Mouse (Mus musculus) neural tube, embryonic 14.5 days (tissue): ENCODE results near the gene Bphl. TPM values are rescaled to one million over a fixed set of nuclear protein-coding genes. Genes with fewer than 3 reads are reported as not detected.

ENCODE experiments used
- ATAC-seq: fragments of 200-750 bp; cut with Nextera tagmentation; 2 replicates; pipeline ENCODE4 v1.8.0; 2017; ENCODE audit warnings: low read depth, mild to moderate bottlenecking, moderate TSS enrichment, moderate library complexity
- H3K27ac ChIP-seq: fragments of 300-500 bp; sonication (generic); 2 replicates; pipeline ENCODE4 v1.5.1; 2014; ENCODE audit warnings: low read depth, mild to moderate bottlenecking, control low read depth, low read length, moderate library complexity, mixed read lengths
- H3K27me3 ChIP-seq: fragments of 300-500 bp; sonication (generic); 2 replicates; pipeline ENCODE4 v1.6.1; 2014; ENCODE audit warnings: low read length; ENCODE audit not compliant: control insufficient read depth, insufficient read depth
- H3K36me3 ChIP-seq: fragments of 300-500 bp; sonication (generic); 2 replicates; pipeline ENCODE4 v1.6.1; 2014; ENCODE audit warnings: low read length, mixed read lengths; ENCODE audit not compliant: control insufficient read depth, insufficient read depth
- H3K4me1 ChIP-seq: fragments of 300-500 bp; sonication (generic); 2 replicates; pipeline ENCODE4 v1.6.1; 2014; ENCODE audit warnings: low read length; ENCODE audit not compliant: control insufficient read depth, insufficient read depth
- H3K4me2 ChIP-seq: fragments of 300-500 bp; sonication (generic); 2 replicates; pipeline ENCODE4 v1.6.1; 2014; ENCODE audit warnings: mild to moderate bottlenecking, low read depth, low read length, control low read depth
- H3K4me3 ChIP-seq: fragments of 300-500 bp; sonication (generic); 2 replicates; pipeline ENCODE4 v1.5.1; 2014; ENCODE audit warnings: low read depth, low read length, control low read depth, mixed read lengths
- H3K9ac ChIP-seq: fragments of 300-500 bp; sonication (generic); replicated peaks from 2 replicates; pipeline ENCODE4 v1.6.1; 2014; ENCODE audit warnings: low read depth, mild to moderate bottlenecking, control low read depth, low read length, mixed read lengths
- H3K9me3 ChIP-seq: fragments of 300-500 bp; sonication (generic); 2 replicates; pipeline ENCODE4 v1.6.1; 2016; ENCODE audit warnings: low read length; ENCODE audit not compliant: control insufficient read depth
- WGBS: fragments of 180-500 bp; shearing (Covaris S2); extraction: QIAGEN DNeasy Blood & Tissue Kit; methylation state at CpG from one replicate; pipeline ENCODE4 v1.1.7; 2014; 5-methylcytosine and 5-hydroxymethylcytosine counted together
- polyA plus RNA-seq: library from polyadenylated mRNA; unstranded; fragments of >200 nt; fragmentation: Nextera tagmentation; extraction: Ambion mirVana; gene quantifications from 2 replicates; pipeline ENCODE4 v1.2.1, GENCODE M21; 2014

Bphl gene
- polyA plus RNA-seq: 41.3 and 41.6 TPM in 2 replicates

- 0 out of 2 replicates have a peak, but pooled peaks cover 7% of the 10 kb centered on the region for H3K36me3 ChIP-seq
- no peaks in the 10 kb centered on the region for H3K9me3 ChIP-seq
- ATAC-seq: peak; percentile 97
- peaks cover 9% of the 10 kb centered on the region for H3K4me1 ChIP-seq
- H3K9ac ChIP-seq: peak within 1 kb of the TSS; percentile 91
- peak within 1 kb of the TSS; percentile 91 for H3K4me2 ChIP-seq
- WGBS: under 1% methylated on average over 37 of the region's 37 CpGs
- no peaks in the 10 kb centered on the region for H3K27me3 ChIP-seq
- H3K4me3 ChIP-seq: peak within 1 kb of the TSS; percentile 69
- peak within 1 kb of the TSS; percentile 83 for H3K27ac ChIP-seq
Measured at GRCm38 (mm10) chr13:34037172-34038055, at the start of gene Bphl. TSS of gene Bphl (plus strand) at chr13:34037597.

GRCm38 (mm10) chr13:33989625-33990024 is 47.8 kb upstream of the Bphl start:
- Histone ChIP-seq H3K9me3 (no peaks in the 10 kb centered on the region), H3K36me3 (no peaks in the 10 kb centered on the region), H3K4me2 (no peak overlapping the region), H3K4me3 (no peak overlapping the region), H3K27me3 (no peaks in the 10 kb centered on the region), H3K27ac (no peak overlapping the region), H3K4me1 (no peaks in the 10 kb centered on the region), H3K9ac (no peak overlapping the region)
- ATAC-seq: no peak
- WGBS: 80% methylated on average over 5 of the region's 5 CpGs

- no peak overlapping the region for H3K4me3 ChIP-seq
- H3K4me2 ChIP-seq: no peak overlapping the region
- H3K27me3 ChIP-seq: no peaks in the 10 kb centered on the region
- 32% methylated on average over 1 of the region's 1 CpGs for WGBS
- H3K9me3 ChIP-seq: no peaks in the 10 kb centered on the region
- ATAC-seq: no peak
- no peaks in the 10 kb centered on the region for H3K36me3 ChIP-seq
- no peak overlapping the region for H3K9ac ChIP-seq
- H3K4me1 ChIP-seq: no peaks in the 10 kb centered on the region
- H3K27ac ChIP-seq: no peak overlapping the region
Measured at GRCm38 (mm10) chr13:33995197-33995596, 42.2 kb upstream of the Bphl start.

GRCm38 (mm10) chr13:34002058-34003006 is 35.1 kb upstream of the Bphl start, which contains the start of the genes Ripk1 and Serpinb6a:
TSS of gene Ripk1 (plus strand) at chr13:34002363.
TSS of gene Serpinb6a (minus strand) at chr13:34002794.
- Histone ChIP-seq H3K9me3 (no peaks in the 10 kb centered on the region), H3K4me3 (peak within 1 kb of the TSS; percentile 96), H3K4me1 (no peaks in the 10 kb centered on the region), H3K4me2 (peak within 1 kb of the TSS; percentile 83), H3K36me3 (no peaks in the 10 kb centered on the region), H3K9ac (peak within 1 kb of the TSS; percentile 90), H3K27ac (peak within 1 kb of the TSS; percentile 88), H3K27me3 (no peaks in the 10 kb centered on the region)
- ATAC-seq: peak; percentile 96
- WGBS: under 1% methylated on average over 86 of the region's 92 CpGs

- peak overlapping the region; percentile 83 for H3K4me2 ChIP-seq
- H3K36me3 ChIP-seq: no peaks in the 10 kb centered on the region
- peak overlapping the region; percentile 52; the same call in 1 of the 2 replicates for H3K27ac ChIP-seq
- peak overlapping the region; percentile 90; the same call in 1 of the 2 replicates for H3K9ac ChIP-seq
- H3K9me3 ChIP-seq: no peaks in the 10 kb centered on the region
- ATAC-seq: peak; percentile 12; the same call in 1 of the 2 replicates
- H3K4me3 ChIP-seq: peak overlapping the region; percentile 96
- WGBS: 13% methylated on average over 5 of the region's 5 CpGs
- no peaks in the 10 kb centered on the region for H3K4me1 ChIP-seq
- no peaks in the 10 kb centered on the region for H3K27me3 ChIP-seq
Measured at GRCm38 (mm10) chr13:34003058-34003457, 34.3 kb upstream of the Bphl start.

GRCm38 (mm10) chr13:34007234-34007633 is 30.2 kb upstream of the Bphl start:
- Histone ChIP-seq H3K27ac (no peak overlapping the region), H3K4me3 (no peak overlapping the region), H3K27me3 (no peaks in the 10 kb centered on the region), H3K9me3 (no peaks in the 10 kb centered on the region), H3K36me3 (0 out of 2 replicates have a peak, but pooled peaks cover 3% of the 10 kb centered on the region), H3K4me1 (no peaks in the 10 kb centered on the region), H3K9ac (no peak overlapping the region), H3K4me2 (no peak overlapping the region)
- WGBS: 74% methylated on average over 2 of the region's 2 CpGs
- no peak for ATAC-seq

GRCm38 (mm10) chr13:34016927-34017569 is 20.3 kb upstream of the Bphl start:
- 90% methylated on average over 9 of the region's 9 CpGs for WGBS
- no peak for ATAC-seq
- H3K4me3 ChIP-seq: no peak overlapping the region
- H3K4me2 ChIP-seq: no peak overlapping the region
- no peaks in the 10 kb centered on the region for H3K9me3 ChIP-seq
- no peaks in the 10 kb centered on the region for H3K27me3 ChIP-seq
- no peaks in the 10 kb centered on the region for H3K4me1 ChIP-seq
- H3K36me3 ChIP-seq: peaks cover 17% of the 10 kb centered on the region
- no peak overlapping the region for H3K9ac ChIP-seq
- H3K27ac ChIP-seq: no peak overlapping the region

GRCm38 (mm10) chr13:34018521-34018920 is 18.9 kb upstream of the Bphl start:
- peaks cover 19% of the 10 kb centered on the region for H3K36me3 ChIP-seq
- no peak overlapping the region for H3K27ac ChIP-seq
- H3K9me3 ChIP-seq: no peaks in the 10 kb centered on the region
- no peak for ATAC-seq
- whole genome bisulfite sequencing: 73% methylated on average over 1 of the region's 1 CpGs
- H3K4me1 ChIP-seq: no peaks in the 10 kb centered on the region
- H3K4me2 ChIP-seq: no peak overlapping the region
- H3K27me3 ChIP-seq: no peaks in the 10 kb centered on the region
- no peak overlapping the region for H3K4me3 ChIP-seq
- no peak overlapping the region for H3K9ac ChIP-seq
